Mouse (Mus musculus) MEL (cell line): ENCODE measurements around the gene Acnat1.
"Not testable (repeated sequence)": the region's sequence is repeated elsewhere in the genome, so short reads cannot be mapped to it uniquely, and the experiment has no call there.

Experiments
- BHLHE40 ChIP-seq: IDR thresholded peaks from 2 replicates; pipeline ENCODE4 v1.6.1; 2012; ENCODE audit warnings: low read depth, mild to moderate bottlenecking, inconsistent platforms, low read length, improper control_type of control experiment, borderline replicate concordance
- CHD1 ChIP-seq: IDR thresholded peaks from 2 replicates; pipeline ENCODE4 v1.6.1; 2012; ENCODE audit warnings: low read depth, mild to moderate bottlenecking, inconsistent platforms, low read length, improper control_type of control experiment
- CTCF ChIP-seq, 3 experiments: IDR thresholded peaks in 2 of 3; conservative IDR thresholded peaks in 1 of 3; 2 replicates each; pipeline ENCODE4 v1.5.1; 2011 to 2012; ENCODE audit warnings: low read length in 3 of 3, low read depth in 2 of 3, mild to moderate bottlenecking in 2 of 3, improper control_type of control experiment in 1 of 3, inconsistent platforms in 1 of 3, mixed read lengths in 1 of 3, moderate library complexity in 1 of 3; ENCODE audit not compliant: control insufficient read depth in 1 of 3, insufficient read depth in 1 of 3, poor library complexity in 1 of 3, severe bottlenecking in 1 of 3
- HCFC1 ChIP-seq: IDR thresholded peaks from 2 replicates; pipeline ENCODE4 v1.6.1; 2012; ENCODE audit warnings: low read depth, mild to moderate bottlenecking, inconsistent platforms, low read length, improper control_type of control experiment, moderate library complexity
- MXI1 ChIP-seq: IDR thresholded peaks from 2 replicates; pipeline ENCODE4 v1.6.1; 2011; ENCODE audit warnings: mild to moderate bottlenecking, low read depth, low read length, improper control_type of control experiment
- MYB ChIP-seq: IDR thresholded peaks from 2 replicates; pipeline ENCODE4 v1.6.1; 2011; ENCODE audit warnings: mild to moderate bottlenecking, low read depth, low read length, improper control_type of control experiment
- POLR2A ChIP-seq, 2 experiments: IDR thresholded peaks; 2 replicates each; pipeline ENCODE4 v1.6.1; 2011 to 2012; ENCODE audit warnings: low read length in 2 of 2, mild to moderate bottlenecking in 2 of 2, control low read depth in 1 of 2, improper control_type of control experiment in 1 of 2, low read depth in 1 of 2, moderate library complexity in 1 of 2; ENCODE audit not compliant: control insufficient read depth in 1 of 2, insufficient read depth in 1 of 2, poor library complexity in 1 of 2
- RAD21 ChIP-seq: IDR thresholded peaks from 2 replicates; pipeline ENCODE4 v1.6.1; 2011; ENCODE audit warnings: mild to moderate bottlenecking, low read depth, low read length, improper control_type of control experiment
- SMC3 ChIP-seq: IDR thresholded peaks from 2 replicates; pipeline ENCODE4 v1.6.1; 2011; ENCODE audit warnings: low read depth, low read length, improper control_type of control experiment
- TBP ChIP-seq: IDR thresholded peaks from 2 replicates; pipeline ENCODE4 v1.8.0; 2011; ENCODE audit warnings: low read depth, low read length, improper control_type of control experiment
- ZMIZ1 ChIP-seq: IDR thresholded peaks from 2 replicates; pipeline ENCODE4 v1.6.1; 2012; ENCODE audit warnings: low read depth, mild to moderate bottlenecking, inconsistent platforms, low read length, improper control_type of control experiment, moderate library complexity

DNA sequence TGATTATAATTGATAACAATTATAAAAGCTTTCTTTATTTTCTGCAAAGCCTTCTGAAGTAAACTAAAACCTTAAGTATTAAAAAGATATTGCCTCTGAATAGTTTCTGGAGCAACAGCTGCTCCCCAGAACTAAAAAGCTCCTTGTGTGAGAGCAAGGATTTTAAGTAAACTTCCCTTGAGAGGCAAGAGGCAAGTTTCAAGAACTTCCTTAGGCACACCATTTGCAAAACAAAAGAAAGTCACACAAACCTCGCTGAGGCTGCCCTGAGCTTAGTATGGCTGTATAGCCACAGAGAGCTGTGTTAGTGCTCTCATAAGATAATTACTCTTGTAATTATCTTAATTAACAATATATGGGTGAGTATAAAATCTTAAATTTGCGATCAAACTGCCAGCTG is 5.3 kb upstream of the Acnat1 start:
- TF ChIP-seq POLR2A (IDR thresholded peaks at IDR 0.05; ENCODE audit: control insufficient read depth in 1 of 2, insufficient read depth in 1 of 2, low read depth in 1 of 2, low read length in 2 of 2, poor library complexity in 1 of 2); MYB; CTCF (IDR thresholded peaks at IDR 0.05 in 2 of 3, conservative IDR thresholded peaks at IDR 0.05 in 1 of 3; ENCODE audit: control insufficient read depth in 1 of 3, insufficient read depth in 1 of 3, low read depth in 2 of 3, low read length in 3 of 3, poor library complexity in 1 of 3, severe bottlenecking in 1 of 3); RAD21; MXI1; TBP; HCFC1; BHLHE40; SMC3; ZMIZ1; CHD1: not testable (repeated sequence)
